Mouse (Mus musculus) brain, embryonic 14.5 days (tissue): Measurements from ENCODE around the gene Mrm2. TPM values are rescaled to one million over a fixed set of nuclear protein-coding genes. Genes with fewer than 3 reads are reported as not detected.

Source experiments
- DNase-seq: peaks from one replicate; pipeline ENCODE4 v3.0.0-alpha.2; 2011; ENCODE audit warnings: low read depth
- CTCF ChIP-seq: fragments of 200-500 bp; IDR thresholded peaks from 2 replicates; pipeline ENCODE4 v1.5.1; 2012; ENCODE audit warnings: inconsistent platforms, mild to moderate bottlenecking, moderate library complexity, borderline replicate concordance; ENCODE audit not compliant: insufficient read depth, insufficient read length; ENCODE audit errors: extremely low read depth
- POLR2A ChIP-seq: fragments of 200-500 bp; IDR thresholded peaks from 2 replicates; pipeline ENCODE4 v1.6.1; 2012; ENCODE audit warnings: mild to moderate bottlenecking, inconsistent platforms, borderline replicate concordance; ENCODE audit not compliant: poor library complexity, insufficient read depth, insufficient read length, severe bottlenecking; ENCODE audit errors: extremely low read depth
- polyA plus RNA-seq: library from polyadenylated mRNA; depleted of rRNA; stranded (reverse); fragments of >200 nt; gene quantifications from 2 replicates; pipeline ENCODE4 v1.2.3, GENCODE M21; 2012

Mrm2 gene
- polyA plus RNA-seq, 1 experiment: 14.4 TPM

DNA sequence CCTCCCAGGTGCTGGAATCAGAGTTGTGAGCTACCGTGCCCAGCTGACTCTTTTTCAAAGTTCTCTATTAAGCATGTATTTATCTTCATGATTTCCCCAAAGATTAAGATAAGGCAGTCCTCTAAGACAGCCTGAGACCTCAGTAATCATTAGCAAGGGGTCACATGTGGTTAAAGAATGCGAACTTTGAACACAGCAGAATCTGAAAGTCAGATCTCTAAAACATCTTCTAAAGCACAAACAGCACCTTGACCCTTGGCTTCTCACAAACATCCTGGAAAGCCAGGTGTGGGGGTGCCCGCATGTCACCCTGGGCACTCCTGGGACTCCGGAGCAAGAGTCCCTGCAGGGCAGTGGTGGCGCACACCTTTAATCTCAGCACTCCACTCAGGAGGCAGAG lies 32.7 kb upstream of the Mrm2 start:
- no peak for DNase-seq
- TF ChIP-seq POLR2A (no peak), CTCF (no peak)

DNA sequence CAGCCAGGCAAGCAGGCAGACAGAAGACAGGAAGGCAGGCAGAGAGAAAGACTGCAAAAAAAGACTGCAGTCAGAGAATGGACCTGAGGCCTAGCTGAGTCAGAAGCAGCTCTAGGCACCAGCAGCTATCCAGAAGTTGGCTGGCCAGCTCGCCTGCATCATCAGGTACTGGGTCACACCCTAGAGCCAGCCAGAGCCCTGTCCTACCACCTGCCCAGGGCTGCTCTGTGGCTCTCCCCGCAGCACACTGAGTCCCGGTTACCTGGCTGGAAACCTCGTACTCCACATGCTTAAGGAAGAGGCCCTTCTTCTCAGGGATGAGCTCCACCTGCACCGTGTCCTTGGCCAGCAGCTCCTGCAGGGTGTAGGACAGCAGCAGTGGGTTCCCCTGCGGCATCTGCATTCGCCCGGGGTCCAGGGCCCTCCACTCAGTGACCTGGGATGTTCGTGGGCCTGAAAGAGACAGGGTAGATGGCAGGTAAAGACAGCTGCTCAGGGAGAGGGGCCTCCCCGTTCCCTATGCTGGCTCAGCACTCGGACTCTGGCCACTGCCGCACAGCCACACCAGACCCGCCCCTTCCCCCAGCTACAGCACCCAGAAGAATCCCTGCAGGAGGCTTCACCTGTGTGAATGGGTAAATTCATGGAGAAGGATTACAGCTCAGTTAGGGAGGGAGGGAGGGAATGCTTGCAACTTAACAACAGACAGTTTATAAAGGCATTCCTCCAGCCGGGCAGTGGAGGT lies 28.4 kb upstream of the Mrm2 start:
- TF ChIP-seq CTCF: no peak
- TF ChIP-seq POLR2A: no peak
- no peak for DNase-seq

DNA sequence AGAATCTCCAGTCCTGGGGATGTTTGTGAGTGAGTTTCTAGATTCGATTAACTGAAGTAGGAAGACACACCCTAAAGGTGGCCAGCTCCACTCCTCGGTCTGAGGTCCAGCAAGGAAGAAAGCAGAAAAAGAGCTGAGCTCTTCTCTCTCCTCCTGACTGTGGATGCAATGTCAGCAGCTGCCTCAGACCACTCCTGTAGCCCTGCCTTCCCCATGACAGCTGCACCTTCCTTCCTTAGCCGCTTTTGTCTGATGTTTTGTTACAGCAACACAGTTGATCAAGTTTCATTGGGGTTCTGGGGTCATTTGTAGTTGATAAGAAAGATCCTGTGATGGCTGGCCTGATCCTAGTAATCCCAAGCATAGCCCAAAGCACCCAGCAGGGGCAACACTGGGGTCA lies 25.8 kb upstream of the Mrm2 start:
- TF ChIP-seq CTCF (no peak), POLR2A (no peak)

DNA sequence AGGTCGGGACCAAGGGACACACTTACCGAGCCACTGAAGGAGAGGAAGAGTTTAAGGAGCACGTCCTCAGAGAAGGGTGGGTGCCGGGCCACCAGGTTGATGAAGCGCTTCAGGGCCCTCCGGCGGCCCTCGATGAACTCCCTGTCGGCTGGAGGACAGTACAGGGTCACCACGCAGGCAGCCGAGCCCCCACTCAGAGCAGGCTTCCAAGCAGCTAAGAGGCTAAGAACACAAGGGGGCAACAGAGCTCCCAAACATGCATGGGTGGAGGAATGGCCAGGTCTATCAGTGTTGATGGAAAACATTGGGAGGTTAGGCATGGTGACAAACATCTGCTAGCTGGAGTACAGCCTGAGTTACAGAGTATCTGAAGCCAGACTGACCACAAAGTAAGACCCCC lies 24.2 kb upstream of the Mrm2 start:
- TF ChIP-seq CTCF (peak; percentile 3; the same call in 1 of the 2 replicates), POLR2A (no peak)
- DNase-seq: no peak

More for the DNA sequence above, 25.8 kb upstream of the Mrm2 start:
- DNase-seq: no peak

DNA sequence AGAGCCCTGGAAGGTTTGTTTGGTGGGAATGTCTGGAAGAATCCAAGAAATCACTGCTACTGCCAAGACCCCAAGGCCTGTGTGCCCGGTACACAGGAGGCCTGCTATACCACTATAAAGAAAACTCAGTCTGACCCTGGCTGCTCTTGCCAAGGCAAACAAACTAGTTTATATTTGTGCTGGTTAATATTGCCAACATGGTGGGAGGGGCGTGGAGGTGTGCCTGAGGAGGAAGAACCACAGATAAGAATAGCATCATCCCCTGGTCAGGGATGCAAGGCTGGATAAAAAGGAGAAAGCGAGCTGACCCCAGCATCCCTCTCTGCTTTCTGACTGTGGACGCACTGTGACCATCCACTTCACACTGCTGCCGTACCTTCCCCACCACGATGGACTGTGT lies 20.7 kb upstream of the Mrm2 start:
- DNase-seq: no peak
- TF ChIP-seq CTCF: no peak
- TF ChIP-seq POLR2A: no peak

DNA sequence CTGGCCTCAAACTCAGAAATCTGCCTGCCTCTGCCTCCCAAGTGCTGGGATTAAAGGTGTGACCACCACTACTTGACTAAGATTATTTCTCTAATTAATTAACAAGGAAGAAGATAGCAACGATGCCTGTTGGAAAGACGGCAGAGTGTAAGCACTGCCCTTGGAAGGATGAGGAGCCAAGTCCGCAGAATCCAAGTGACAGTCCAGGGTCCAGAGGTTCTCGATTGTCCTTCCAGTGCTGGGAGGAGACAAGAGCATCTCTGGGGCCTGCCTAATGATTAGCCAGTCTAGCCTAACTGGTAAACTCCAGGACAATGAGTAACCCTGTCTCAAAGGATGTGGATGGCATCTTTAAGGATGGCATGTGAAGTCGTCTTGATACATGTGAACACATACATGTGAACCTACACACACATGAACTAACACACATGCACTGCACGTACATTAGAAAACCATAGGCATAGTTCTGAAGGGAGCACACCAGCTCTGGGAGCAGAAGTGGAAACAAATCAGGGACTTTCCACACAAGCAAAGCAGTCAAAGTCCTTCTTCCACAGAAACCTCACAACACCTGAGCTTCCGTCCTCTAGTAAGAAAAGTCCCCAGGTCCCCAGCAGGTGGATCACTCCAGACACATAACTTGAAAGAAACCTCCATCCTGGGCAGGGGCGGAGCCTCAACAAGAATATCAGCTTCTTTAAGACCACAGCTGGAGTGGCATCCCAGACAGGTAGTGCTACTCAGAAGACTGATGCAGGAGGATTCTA lies 19.2 kb upstream of the Mrm2 start:
- DNase-seq: no peak
- TF ChIP-seq POLR2A (no peak), CTCF (no peak)

DNA sequence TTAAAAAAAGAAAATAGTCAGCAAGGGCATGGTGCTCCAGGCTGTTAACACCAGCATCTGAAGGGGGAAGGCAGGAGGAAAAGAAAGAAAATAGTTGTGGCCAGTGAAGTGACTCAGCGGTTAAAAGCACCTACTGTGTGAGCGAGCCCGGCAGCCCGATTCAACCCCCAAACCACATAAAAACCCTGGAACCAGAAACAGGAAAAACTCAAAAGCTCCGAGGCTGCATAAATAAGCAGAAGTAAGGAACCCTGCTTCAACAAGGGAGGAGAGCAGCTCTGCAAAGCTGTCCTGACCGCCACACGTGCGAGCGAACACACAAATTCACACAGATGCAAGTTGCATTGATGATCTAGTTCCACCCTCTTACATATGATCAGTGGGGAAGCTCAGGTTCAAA lies 18.2 kb upstream of the Mrm2 start:
- TF ChIP-seq POLR2A: no peak
- no peak for TF ChIP-seq CTCF
- DNase-seq: no peak

DNA sequence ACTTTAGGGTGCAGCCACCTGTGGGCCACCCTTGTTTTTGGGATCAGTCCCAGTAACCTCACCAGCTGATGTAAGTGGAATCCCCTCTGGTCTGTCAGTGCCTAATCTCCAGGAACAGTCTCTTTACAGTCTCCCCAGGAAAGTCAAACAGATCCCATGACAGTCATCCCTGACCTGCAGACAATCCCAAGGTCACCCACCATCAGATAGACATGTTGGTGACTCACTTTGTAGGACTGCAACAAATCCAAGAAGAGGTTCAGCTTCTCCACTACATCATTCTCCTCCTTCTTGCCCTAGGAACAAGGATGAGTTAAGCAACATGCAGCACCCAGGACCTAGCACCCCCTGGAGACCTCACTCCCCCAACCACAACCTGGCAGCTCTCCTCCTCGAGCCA lies 14.4 kb upstream of the Mrm2 start:
- DNase-seq: no peak
- TF ChIP-seq CTCF: no peak
- TF ChIP-seq POLR2A: no peak

DNA sequence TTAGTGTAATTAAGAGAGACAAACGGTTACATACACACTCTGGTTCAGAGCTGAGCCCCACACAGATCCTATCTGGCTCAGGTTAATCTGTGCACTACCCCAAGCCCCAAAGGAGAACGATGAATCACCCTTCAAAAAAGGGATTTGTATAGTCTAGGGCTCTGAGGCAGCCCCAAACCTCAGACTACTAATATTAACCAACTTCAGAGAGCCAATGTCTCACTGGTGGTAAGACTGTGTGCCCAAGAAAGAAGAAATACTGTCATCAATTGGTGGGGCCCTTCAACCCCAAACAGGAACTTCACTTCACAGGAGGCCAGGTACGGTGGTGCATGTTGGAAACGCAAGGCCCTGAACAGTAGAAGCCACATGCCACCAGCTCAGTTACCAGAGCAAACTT lies 13.5 kb upstream of the Mrm2 start:
- DNase-seq: no peak
- TF ChIP-seq POLR2A (no peak), CTCF (no peak)

DNA sequence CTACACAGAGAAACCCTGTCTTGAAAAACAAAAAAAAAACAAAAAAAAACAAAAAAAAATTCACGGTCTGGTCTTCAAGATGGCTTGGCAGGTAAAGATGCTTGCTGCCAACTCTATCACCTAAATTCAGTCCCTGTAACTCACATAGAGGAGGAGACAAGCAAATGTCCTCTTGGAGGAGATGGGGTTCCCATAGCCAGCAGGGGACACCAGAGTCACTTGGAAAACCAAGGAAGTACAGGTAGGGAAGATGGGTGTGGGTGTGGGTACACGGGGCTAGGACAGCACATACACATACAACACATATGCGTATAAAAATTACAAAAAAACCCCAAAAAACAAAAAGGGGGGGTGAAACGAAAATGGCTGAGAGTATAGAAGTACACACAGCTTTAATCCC lies 11.2 kb upstream of the Mrm2 start:
- TF ChIP-seq CTCF (no peak), POLR2A (no peak)
- no peak for DNase-seq

DNA sequence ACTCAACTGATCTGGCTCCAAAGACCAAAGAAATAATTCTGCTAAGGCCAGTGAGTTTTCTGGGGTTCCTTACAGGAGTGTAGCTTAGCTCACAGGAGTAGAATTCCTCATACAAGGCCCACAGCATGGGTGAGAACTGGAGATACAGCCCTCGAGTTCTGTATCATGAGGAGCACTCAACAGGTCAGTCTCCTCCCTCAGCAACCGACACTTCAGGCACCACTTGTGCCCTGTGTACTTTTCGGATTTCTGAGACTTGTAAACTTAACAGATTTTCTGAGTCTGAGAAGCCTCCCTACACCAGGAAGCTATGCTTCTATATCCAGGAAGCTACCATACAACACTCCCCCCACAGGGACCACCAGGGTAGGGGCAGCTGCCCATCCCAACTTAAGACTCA lies 8.1 kb upstream of the Mrm2 start:
- TF ChIP-seq CTCF (no peak), POLR2A (no peak)
- no peak for DNase-seq

DNA sequence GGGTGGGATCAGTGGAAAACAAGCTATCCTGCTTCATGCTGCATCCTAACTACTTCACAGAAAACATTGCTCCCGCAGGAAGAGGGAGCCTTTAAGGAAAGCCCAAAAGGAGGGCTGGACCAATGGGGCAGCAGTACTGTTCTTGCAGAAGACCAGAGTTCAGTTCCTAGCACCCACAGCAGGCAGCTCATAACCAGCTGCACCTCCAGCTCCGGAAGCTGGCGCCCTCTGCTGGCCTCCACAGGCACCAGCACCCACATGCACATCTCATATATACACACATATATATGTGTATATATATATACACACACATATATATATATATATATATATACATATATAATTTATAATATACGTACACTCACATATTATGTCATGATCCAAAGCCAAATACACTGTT lies 7.1 kb upstream of the Mrm2 start:
- DNase-seq: no peak
- no peak for TF ChIP-seq POLR2A
- peak; percentile 18; the same call in 1 of the 2 replicates for TF ChIP-seq CTCF
